Mouse (Mus musculus) CD8-positive naive resting alpha-beta T cell, adult 2 months (primary cell): Measurements from ENCODE around the gene Myzap.
"Not testable (repeated sequence)": the region's sequence is repeated elsewhere in the genome, so short reads cannot be mapped to it uniquely, and the experiment has no call there.

Source experiments
- DNase-seq, 2 experiments: peaks; one replicate each; pipeline ENCODE4 v3.0.0; 2022; ENCODE audit warnings: low read depth in 2 of 2, low spot score in 2 of 2

The Myzap gene

GRCm38 (mm10) chr9:71485475-71486094 is 106.6 kb downstream of the Myzap start, which contains the start of gene Polr2m:
TSS of gene Polr2m (minus strand) at chr9:71485935.
- peak; percentile 86 to 87 for DNase-seq

- DNase-seq: no peak
Observed at GRCm38 (mm10) chr9:71484871-71485474, 107.2 kb downstream of the Myzap start.

GRCm38 (mm10) chr9:71483872-71484271 is 108.3 kb downstream of the Myzap start:
- not testable (repeated sequence) for DNase-seq

GRCm38 (mm10) chr9:71480305-71480704 is 111.9 kb downstream of the Myzap start:
- DNase-seq: no peak

GRCm38 (mm10) chr9:71479413-71479812 is 112.7 kb downstream of the Myzap start:
- DNase-seq: no peak

- DNase-seq: no peak
Observed at GRCm38 (mm10) chr9:71478596-71478995, 113.6 kb downstream of the Myzap start.

GRCm38 (mm10) chr9:71476601-71477000 is 115.6 kb downstream of the Myzap start:
- DNase-seq: no peak

- no peak for DNase-seq
Observed at GRCm38 (mm10) chr9:71475536-71475935, 116.6 kb downstream of the Myzap start.

GRCm38 (mm10) chr9:71467434-71467833 is 124.7 kb downstream of the Myzap start:
- no peak for DNase-seq

- no peak for DNase-seq
Observed at GRCm38 (mm10) chr9:71466111-71466510, 126.0 kb downstream of the Myzap start.

- no peak for DNase-seq
Observed at GRCm38 (mm10) chr9:71463072-71463667, 129.0 kb downstream of the Myzap start.

- no peak for DNase-seq
Observed at GRCm38 (mm10) chr9:71456738-71457137, 135.4 kb downstream of the Myzap start.
